Mouse (Mus musculus) embryonic facial prominence, embryonic 14.5 days (tissue): Measurements from ENCODE around the gene Rbm19. TPM values are rescaled to one million over a fixed set of nuclear protein-coding genes. Genes with fewer than 3 reads are reported as not detected.

Source experiments
- ATAC-seq: fragments of 200-750 bp; cut with Nextera tagmentation; 2 replicates; pipeline ENCODE4 v1.8.0; 2017; ENCODE audit warnings: low read depth, moderate number of reproducible peaks, moderate TSS enrichment
- DNase-seq: peaks from one replicate; pipeline ENCODE4 v3.0.0-alpha.2; 2015; ENCODE audit warnings: low spot score
- H3K27ac ChIP-seq: fragments of 300-500 bp; sonication (generic); replicated peaks from 2 replicates; pipeline ENCODE4 v1.5.1; 2014; ENCODE audit warnings: low read depth, mild to moderate bottlenecking, low read length, moderate library complexity
- H3K27me3 ChIP-seq: fragments of 300-500 bp; sonication (generic); replicated peaks from 2 replicates; pipeline ENCODE4 v1.6.1; 2014; ENCODE audit warnings: low read length; ENCODE audit not compliant: control insufficient read depth, insufficient read depth
- H3K36me3 ChIP-seq: fragments of 300-500 bp; sonication (generic); 2 replicates; pipeline ENCODE4 v1.6.1; 2014; ENCODE audit warnings: low read length, mixed read lengths; ENCODE audit not compliant: control insufficient read depth, insufficient read depth
- H3K4me1 ChIP-seq: fragments of 300-500 bp; sonication (generic); 2 replicates; pipeline ENCODE4 v1.6.1; 2014; ENCODE audit warnings: antibody characterized with exemption, low read length; ENCODE audit not compliant: control insufficient read depth, insufficient read depth
- H3K4me2 ChIP-seq: fragments of 300-500 bp; sonication (generic); 2 replicates; pipeline ENCODE4 v1.6.1; 2014; ENCODE audit warnings: low read depth, mild to moderate bottlenecking, low read length, moderate library complexity, mixed read lengths
- H3K4me3 ChIP-seq: fragments of 300-500 bp; sonication (generic); 2 replicates; pipeline ENCODE4 v1.5.1; 2014; ENCODE audit warnings: low read depth, mild to moderate bottlenecking, low read length
- H3K9ac ChIP-seq: fragments of 300-500 bp; sonication (generic); 2 replicates; pipeline ENCODE4 v1.6.1; 2014; ENCODE audit warnings: low read depth, mild to moderate bottlenecking, low read length, moderate library complexity, mixed read lengths
- H3K9me3 ChIP-seq: fragments of 300-500 bp; sonication (generic); 2 replicates; pipeline ENCODE4 v1.6.1; 2016; ENCODE audit warnings: low read length; ENCODE audit not compliant: control insufficient read depth
- WGBS: fragments of 180-500 bp; shearing (Covaris S2); extraction: QIAGEN DNeasy Blood & Tissue Kit; methylation state at CpG from one replicate; pipeline ENCODE4 v1.1.7; 2014; 5-methylcytosine and 5-hydroxymethylcytosine counted together
- polyA plus RNA-seq: library from polyadenylated mRNA; unstranded; fragments of >200 nt; fragmentation: Nextera tagmentation; extraction: Ambion mirVana; gene quantifications from 2 replicates; pipeline ENCODE4 v1.2.1, GENCODE M21; 2014

Rbm19 gene
- polyA plus RNA-seq, 1 experiment from 2014 or later = 14.4 TPM

DNA sequence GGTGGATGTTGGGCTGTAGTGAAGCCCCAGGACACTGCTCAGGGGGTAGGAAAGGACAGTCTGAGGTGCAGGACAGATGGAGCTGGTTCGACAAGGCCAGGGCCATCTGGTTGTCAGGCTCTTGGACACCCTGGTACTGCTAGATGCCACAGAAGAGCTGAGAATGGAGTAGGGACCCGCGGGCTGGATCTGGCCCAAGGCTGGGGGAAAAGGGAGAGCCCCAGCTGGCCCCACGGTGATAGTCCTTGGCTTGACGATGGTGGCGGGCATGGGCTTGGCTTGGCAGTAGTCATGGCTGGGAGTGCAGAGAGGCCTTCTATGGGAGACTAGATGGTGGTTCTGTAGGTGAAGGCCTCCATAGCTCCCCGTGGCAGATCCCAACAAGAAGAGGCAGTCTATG lies 12.8 kb downstream of the Rbm19 start:
- Histone ChIP-seq H3K9me3 (no peaks in the 10 kb centered on the region), H3K4me2 (no peak overlapping the region), H3K27ac (no peak overlapping the region), H3K36me3 (peaks cover 87% of the 10 kb centered on the region), H3K4me1 (no peaks in the 10 kb centered on the region), H3K27me3 (no peaks in the 10 kb centered on the region), H3K9ac (no peak overlapping the region), H3K4me3 (no peak overlapping the region)
- no peak for DNase-seq
- WGBS = 95% methylated on average over 7 of the region's 7 CpGs
- no peak for ATAC-seq

GRCm38 (mm10) chr5:120129761-120130160 lies 13.5 kb downstream of the Rbm19 start:
- Histone ChIP-seq H3K27ac (no peak overlapping the region), H3K4me1 (no peaks in the 10 kb centered on the region), H3K36me3 (peaks cover 87% of the 10 kb centered on the region), H3K9ac (no peak overlapping the region), H3K27me3 (no peaks in the 10 kb centered on the region), H3K4me2 (no peak overlapping the region), H3K9me3 (no peaks in the 10 kb centered on the region), H3K4me3 (no peak overlapping the region)
- WGBS = 90% methylated on average over 7 of the region's 7 CpGs
- no peak for DNase-seq
- ATAC-seq = no peak

DNA sequence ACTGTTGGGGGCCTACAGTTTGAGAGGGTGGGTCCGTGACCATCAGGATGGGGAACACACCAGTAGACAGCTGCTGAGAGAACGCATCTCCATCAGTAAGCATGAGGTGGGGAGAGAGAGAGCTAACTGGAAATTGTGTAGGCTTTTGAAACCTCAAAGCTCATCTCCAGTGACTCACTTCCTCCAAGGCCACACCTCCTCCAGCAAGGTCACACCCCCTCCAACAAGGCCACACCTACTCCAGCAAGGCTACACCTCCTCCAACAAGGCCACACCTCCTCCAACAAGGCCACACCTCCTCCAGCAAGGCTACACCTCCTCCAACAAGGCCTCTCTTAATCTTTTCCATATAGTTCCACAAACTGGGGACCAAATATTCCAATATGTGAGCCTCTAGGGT lies 13.9 kb downstream of the Rbm19 start:
- Histone ChIP-seq H3K4me2 (no peak overlapping the region), H3K27ac (no peak overlapping the region), H3K4me3 (no peak overlapping the region), H3K4me1 (no peaks in the 10 kb centered on the region), H3K9ac (no peak overlapping the region), H3K36me3 (peaks cover 87% of the 10 kb centered on the region), H3K27me3 (no peaks in the 10 kb centered on the region), H3K9me3 (no peaks in the 10 kb centered on the region)
- 91% methylated on average over 2 of the region's 2 CpGs for WGBS
- peak; percentile 14 for DNase-seq
- ATAC-seq = no peak

DNA sequence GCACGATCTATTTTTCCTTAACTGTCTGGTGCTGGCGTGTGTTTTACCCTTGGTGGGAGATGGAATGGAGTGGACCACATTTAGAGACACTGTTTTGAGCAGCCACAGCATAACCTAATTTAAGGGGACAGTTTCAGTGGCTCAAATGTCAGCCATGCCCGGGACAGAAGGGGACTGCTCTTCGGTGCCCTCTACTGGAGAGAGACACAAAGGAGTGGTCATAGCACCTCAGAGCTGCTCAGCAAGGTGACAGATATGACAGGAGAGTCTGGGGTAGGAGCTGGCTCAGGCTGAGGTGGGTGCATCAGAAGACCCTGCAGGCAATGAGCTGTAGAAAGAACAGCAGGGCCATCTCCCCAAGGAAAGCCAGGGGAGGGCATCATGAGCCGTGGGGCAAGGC lies 15.3 kb downstream of the Rbm19 start:
- H3K4me2 ChIP-seq = no peak overlapping the region
- no peak overlapping the region for H3K27ac ChIP-seq
- H3K9me3 ChIP-seq = no peaks in the 10 kb centered on the region
- no peaks in the 10 kb centered on the region for H3K27me3 ChIP-seq
- DNase-seq = no peak
- H3K4me3 ChIP-seq = no peak overlapping the region
- H3K4me1 ChIP-seq = no peaks in the 10 kb centered on the region
- no peak overlapping the region for H3K9ac ChIP-seq
- no peak for ATAC-seq
- peaks cover 73% of the 10 kb centered on the region for H3K36me3 ChIP-seq
- WGBS = 61% methylated on average over 5 of the region's 5 CpGs

- Histone ChIP-seq H3K27me3 (no peaks in the 10 kb centered on the region), H3K36me3 (peaks cover 49% of the 10 kb centered on the region), H3K9me3 (no peaks in the 10 kb centered on the region), H3K4me1 (no peaks in the 10 kb centered on the region), H3K4me2 (no peak overlapping the region), H3K9ac (no peak overlapping the region), H3K27ac (no peak overlapping the region), H3K4me3 (no peak overlapping the region)
- DNase-seq (peak; percentile 15), ATAC-seq (no peak)
- 29% methylated on average over 6 of the region's 6 CpGs for WGBS
These were observed 17.7 kb downstream of the Rbm19 start for GRCm38 (mm10) chr5:120134000-120134399.

GRCm38 (mm10) chr5:120135337-120135736 lies 19.1 kb downstream of the Rbm19 start:
- Histone ChIP-seq H3K4me1 (no peaks in the 10 kb centered on the region), H3K9me3 (no peaks in the 10 kb centered on the region), H3K27ac (no peak overlapping the region), H3K36me3 (peaks cover 36% of the 10 kb centered on the region), H3K4me3 (no peak overlapping the region), H3K27me3 (no peaks in the 10 kb centered on the region), H3K4me2 (no peak overlapping the region), H3K9ac (no peak overlapping the region)
- DNase-seq (no peak), ATAC-seq (no peak)
- 96% methylated on average over 14 of the region's 14 CpGs for WGBS

DNA sequence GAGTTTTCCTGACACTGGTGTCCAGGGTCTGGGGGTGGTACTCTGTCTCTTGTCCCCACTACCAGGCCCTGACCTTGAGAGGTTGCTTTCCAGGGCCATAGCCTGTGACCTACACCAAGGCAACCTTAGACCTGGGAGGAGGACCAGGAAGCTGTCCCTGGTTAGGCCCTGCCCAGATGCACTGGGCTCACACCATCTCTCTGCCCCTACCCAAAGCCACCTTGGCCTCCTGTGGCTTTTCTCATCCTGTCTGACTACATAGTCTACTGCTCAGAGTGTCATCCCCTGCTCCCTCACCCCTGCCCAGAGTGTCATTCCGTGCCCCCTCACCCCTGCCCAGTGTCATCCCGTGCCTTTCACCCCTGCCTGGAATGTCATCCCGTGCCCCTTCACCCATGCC lies 19.6 kb downstream of the Rbm19 start:
- no peaks in the 10 kb centered on the region for H3K27me3 ChIP-seq
- peaks cover 35% of the 10 kb centered on the region for H3K36me3 ChIP-seq
- WGBS = 75% methylated on average over 3 of the region's 3 CpGs
- no peaks in the 10 kb centered on the region for H3K9me3 ChIP-seq
- no peak overlapping the region for H3K27ac ChIP-seq
- no peak overlapping the region for H3K4me2 ChIP-seq
- H3K4me1 ChIP-seq = no peaks in the 10 kb centered on the region
- no peak for ATAC-seq
- DNase-seq = no peak
- no peak overlapping the region for H3K4me3 ChIP-seq
- no peak overlapping the region for H3K9ac ChIP-seq

DNA sequence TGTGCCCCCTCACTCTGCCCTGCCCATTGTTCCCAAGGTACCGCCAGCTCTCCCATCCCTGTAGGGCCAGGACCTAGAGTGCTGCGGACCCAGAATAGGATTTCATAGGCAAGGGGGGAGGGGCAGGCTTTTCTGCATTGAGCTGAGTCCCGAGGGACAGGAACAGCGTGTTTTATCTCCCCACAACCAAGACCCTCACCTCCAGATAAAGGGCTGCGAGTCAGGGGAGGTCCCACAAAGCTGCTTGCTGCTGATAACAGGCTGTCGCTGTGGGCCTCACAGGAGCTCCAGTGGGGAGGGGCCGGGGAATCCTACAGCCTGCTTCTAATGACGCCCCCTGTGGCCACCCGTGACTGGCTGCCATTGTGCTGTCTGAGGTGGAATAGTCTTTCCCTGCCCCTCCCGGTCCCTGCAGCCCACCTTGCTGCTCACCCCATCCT lies 20.0 kb downstream of the Rbm19 start:
- Histone ChIP-seq H3K4me2 (no peak overlapping the region), H3K27ac (no peak overlapping the region), H3K36me3 (peaks cover 33% of the 10 kb centered on the region; the same call in 1 of the 2 replicates), H3K9ac (no peak overlapping the region), H3K4me1 (no peaks in the 10 kb centered on the region), H3K27me3 (no peaks in the 10 kb centered on the region), H3K9me3 (no peaks in the 10 kb centered on the region), H3K4me3 (no peak overlapping the region)
- DNase-seq (no peak), ATAC-seq (no peak)
- 58% methylated on average over 10 of the region's 10 CpGs for WGBS

DNA sequence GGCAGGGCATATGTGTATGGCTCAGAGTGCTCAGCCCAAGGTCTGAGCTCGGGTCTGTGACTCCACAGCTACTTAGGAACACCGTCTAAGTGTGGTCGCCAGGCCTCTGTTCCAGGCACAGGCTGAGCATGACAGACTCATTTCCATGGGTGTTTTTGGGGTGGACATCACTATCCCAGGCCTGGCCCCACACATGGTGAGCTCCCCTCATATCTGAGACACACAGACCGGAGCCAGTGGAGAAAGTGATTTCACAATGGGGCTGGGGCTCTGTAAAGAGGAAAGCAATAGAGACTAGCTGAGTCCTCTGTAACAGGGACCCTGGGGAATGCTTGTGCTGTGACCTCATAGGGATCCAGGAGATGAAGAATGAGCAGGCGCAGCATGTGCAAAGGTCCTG lies 20.8 kb downstream of the Rbm19 start:
- Histone ChIP-seq H3K4me3 (no peak overlapping the region), H3K27ac (no peak overlapping the region), H3K9ac (no peak overlapping the region), H3K4me2 (no peak overlapping the region), H3K27me3 (no peaks in the 10 kb centered on the region), H3K4me1 (no peaks in the 10 kb centered on the region), H3K9me3 (no peaks in the 10 kb centered on the region), H3K36me3 (peaks cover 34% of the 10 kb centered on the region; the same call in 1 of the 2 replicates)
- ATAC-seq (no peak), DNase-seq (no peak)
- WGBS = 88% methylated on average over 5 of the region's 5 CpGs
